Mouse (Mus musculus) skeletal muscle tissue, postnatal 0 days (tissue): ENCODE data around the gene Tnrc18. TPM values are rescaled to one million over a fixed set of nuclear protein-coding genes. Genes with fewer than 3 reads are reported as not detected.

ENCODE experiments used
- polyA plus RNA-seq: library from polyadenylated mRNA; unstranded; fragments of >200 nt; fragmentation: Nextera tagmentation; extraction: Ambion mirVana; gene quantifications from 2 replicates; pipeline ENCODE4 v1.2.1, GENCODE M21; 2015

Tnrc18 gene
- 9.2 and 10.4 TPM in 2 replicates for polyA plus RNA-seq

DNA sequence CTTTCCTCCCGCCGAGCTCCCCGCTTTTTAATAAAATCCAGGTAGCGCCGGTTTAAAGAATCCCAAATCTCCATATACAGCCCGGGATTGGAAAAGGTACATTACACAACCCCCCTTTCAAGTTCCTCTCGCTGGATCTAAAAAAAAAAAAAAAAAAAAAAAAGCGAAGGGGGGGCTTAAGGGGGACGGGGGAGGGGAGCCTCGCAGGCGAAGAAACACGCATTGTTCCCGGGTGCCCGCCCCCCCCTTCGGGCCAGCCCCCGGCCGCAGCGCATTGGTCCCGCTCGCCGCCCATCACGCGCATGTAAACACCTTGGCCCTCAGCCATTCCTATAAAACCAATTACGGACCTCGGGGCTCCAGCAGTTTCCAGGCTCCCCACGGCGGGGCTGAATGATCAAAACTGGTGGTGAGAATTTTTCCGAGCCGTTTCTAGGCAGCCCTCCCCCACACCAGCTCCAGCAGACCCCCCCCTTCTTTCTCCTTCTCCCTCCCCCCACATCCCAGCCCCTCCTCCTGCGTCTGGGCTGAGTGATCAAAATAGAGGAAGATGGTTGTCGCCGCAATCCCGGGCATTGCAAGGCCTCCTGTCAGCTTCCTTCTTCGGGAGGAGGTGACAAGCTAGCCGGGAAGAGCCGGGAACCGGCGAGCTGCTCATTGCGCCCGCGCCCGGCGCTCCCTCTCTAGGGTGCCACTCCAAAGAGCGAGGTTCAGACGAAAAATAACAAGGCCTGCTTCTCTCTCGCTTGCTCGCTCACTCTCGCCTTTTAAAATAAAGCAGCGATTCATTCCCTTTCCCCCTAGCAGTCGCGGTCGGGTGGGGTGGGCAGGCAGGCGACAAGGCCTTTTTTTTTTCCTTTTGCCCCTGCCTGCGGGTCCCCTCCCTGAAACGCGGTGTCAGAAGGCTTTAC is at the start of gene Tnrc18:
Tnrc18 (minus strand) TSS at position 139 of the 911 bp plus-strand sequence.

DNA sequence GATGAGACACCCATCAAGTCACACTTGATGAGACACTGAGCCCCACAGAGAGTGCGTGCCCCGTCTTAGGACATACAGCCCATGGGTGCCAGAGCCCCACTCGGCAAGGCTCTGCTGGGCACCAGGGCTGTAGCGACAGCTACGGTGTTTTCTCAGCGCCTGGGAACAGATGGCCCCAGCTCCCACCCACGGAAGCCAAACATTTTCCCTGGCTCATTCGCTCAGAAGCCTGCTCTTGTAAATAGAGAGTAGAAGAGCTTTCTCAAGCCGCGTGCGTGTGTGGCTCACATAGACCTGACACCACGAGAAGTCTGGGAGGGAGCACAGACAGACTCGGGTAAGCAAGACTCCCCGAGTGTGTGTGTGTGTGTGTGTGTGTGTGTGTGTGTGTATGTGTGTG is 125.2 kb downstream of the Tnrc18 start, which contains the start of gene Slc29a4:
Slc29a4 (plus strand) TSS at position 265 of the 400 bp plus-strand sequence.

Other genes with a start within 250 kb of the Tnrc18 start
- gene Mmd2, start 208.9 kb downstream of the Tnrc18 start, polyA plus RNA-seq, result 0.29 and 0.51 TPM in 2 replicates
- 23.8 and 26.6 TPM in 2 replicates for gene Wipi2, start 190.0 kb downstream of the Tnrc18 start, polyA plus RNA-seq
- gene Slc29a4, start 125.2 kb downstream of the Tnrc18 start, polyA plus RNA-seq, result 0.76 and 0.96 TPM in 2 replicates
- gene Fbxl18, start 77.8 kb upstream of the Tnrc18 start, polyA plus RNA-seq, result 6.2 and 6.9 TPM in 2 replicates
- 4,988 and 6,532 TPM in 2 replicates for gene Actb, start 89.1 kb upstream of the Tnrc18 start, polyA plus RNA-seq
- 95.7 and 123 TPM in 2 replicates for gene Fscn1, start 142.7 kb upstream of the Tnrc18 start, polyA plus RNA-seq